Mouse (Mus musculus): Measurements from ENCODE around the gene Nox1. TPM values are rescaled to one million over a fixed set of nuclear protein-coding genes. Genes with fewer than 3 reads are reported as not detected.
"Not testable (repeated sequence)": the region's sequence is repeated elsewhere in the genome, so short reads cannot be mapped to it uniquely, and the experiment has no call there.

Gene Nox1
- 0.09 TPM in 1 of 2 replicates, not detected in the other for polyA plus RNA-seq (2015; fragmentation: Nextera tagmentation; extraction: Ambion mirVana)

GRCm38 (mm10) chrX:134221856-134222255, at the start of gene Nox1:
Gene Nox1 (minus strand): TSS chrX:134221956.
- no peaks in the 10 kb centered on the region for H3K27me3 ChIP-seq
- no peaks in the 10 kb centered on the region for H3K36me3 ChIP-seq
- 46% methylated on average over 4 of the region's 4 CpGs for WGBS
- no peaks in the 10 kb centered on the region for H3K9me3 ChIP-seq (replicated peaks)
- no peak for ATAC-seq (ENCODE audit: insufficient number of reproducible peaks, low FRiP score, low TSS enrichment, low read depth)
- H3K4me1 ChIP-seq = no peaks in the 10 kb centered on the region
- H3K27ac ChIP-seq (replicated peaks) = no peak within 1 kb of the TSS
- no peak within 1 kb of the TSS for H3K4me3 ChIP-seq (replicated peaks)
- no peak within 1 kb of the TSS for H3K4me2 ChIP-seq (replicated peaks)
- H3K9ac ChIP-seq = no peak within 1 kb of the TSS

GRCm38 (mm10) chrX:134262129-134262528, 40.4 kb upstream of the Nox1 start:
- no peaks in the 10 kb centered on the region for H3K27me3 ChIP-seq
- H3K27ac ChIP-seq (replicated peaks) = no peak overlapping the region
- ATAC-seq (ENCODE audit: insufficient number of reproducible peaks, low FRiP score, low TSS enrichment, low read depth) = no peak
- no peaks in the 10 kb centered on the region for H3K36me3 ChIP-seq
- H3K9me3 ChIP-seq (replicated peaks) = no peaks in the 10 kb centered on the region
- no peaks in the 10 kb centered on the region for H3K4me1 ChIP-seq
- no peak overlapping the region for H3K9ac ChIP-seq
- no peak overlapping the region for H3K4me2 ChIP-seq (replicated peaks)
- WGBS = 69% methylated on average over 11 of the region's 11 CpGs
- H3K4me3 ChIP-seq (replicated peaks) = no peak overlapping the region

- no peak for ATAC-seq (ENCODE audit: insufficient number of reproducible peaks, low FRiP score, low TSS enrichment, low read depth)
- WGBS = 45% methylated on average over 5 of the region's 5 CpGs
- no peaks in the 10 kb centered on the region for H3K36me3 ChIP-seq
- H3K9ac ChIP-seq = no peak overlapping the region
- no peaks in the 10 kb centered on the region for H3K27me3 ChIP-seq
- no peak overlapping the region for H3K4me3 ChIP-seq (replicated peaks)
- no peaks in the 10 kb centered on the region for H3K4me1 ChIP-seq
- no peak overlapping the region for H3K27ac ChIP-seq (replicated peaks)
- H3K9me3 ChIP-seq (replicated peaks) = no peaks in the 10 kb centered on the region
- no peak overlapping the region for H3K4me2 ChIP-seq (replicated peaks)
Measured at GRCm38 (mm10) chrX:134261191-134261590, 39.4 kb upstream of the Nox1 start.

GRCm38 (mm10) chrX:134248202-134248601, 26.4 kb upstream of the Nox1 start:
- Histone ChIP-seq H3K36me3 (no peaks in the 10 kb centered on the region), H3K27me3 (no peaks in the 10 kb centered on the region), H3K4me2 (replicated peaks) (no peak overlapping the region), H3K4me3 (replicated peaks) (no peak overlapping the region), H3K9ac (no peak overlapping the region), H3K9me3 (replicated peaks) (no peaks in the 10 kb centered on the region), H3K27ac (replicated peaks) (no peak overlapping the region), H3K4me1 (no peaks in the 10 kb centered on the region)
- ATAC-seq (ENCODE audit: insufficient number of reproducible peaks, low FRiP score, low TSS enrichment, low read depth) = no peak
- 49% methylated on average over 2 of the region's 2 CpGs for WGBS

GRCm38 (mm10) chrX:134245946-134246345, 24.2 kb upstream of the Nox1 start:
- Histone ChIP-seq H3K27me3 (no peaks in the 10 kb centered on the region), H3K4me2 (replicated peaks) (no peak overlapping the region), H3K9me3 (replicated peaks) (no peaks in the 10 kb centered on the region), H3K4me3 (replicated peaks) (no peak overlapping the region), H3K9ac (no peak overlapping the region), H3K4me1 (no peaks in the 10 kb centered on the region), H3K36me3 (no peaks in the 10 kb centered on the region), H3K27ac (replicated peaks) (no peak overlapping the region)
- WGBS = 84% methylated on average over 10 of the region's 10 CpGs
- no peak for ATAC-seq (ENCODE audit: insufficient number of reproducible peaks, low FRiP score, low TSS enrichment, low read depth)

GRCm38 (mm10) chrX:134238266-134238665, 16.5 kb upstream of the Nox1 start:
- 89% methylated on average over 10 of the region's 10 CpGs for WGBS
- H3K27ac ChIP-seq (replicated peaks) = no peak overlapping the region
- no peak overlapping the region for H3K9ac ChIP-seq
- no peak overlapping the region for H3K4me3 ChIP-seq (replicated peaks)
- no peaks in the 10 kb centered on the region for H3K4me1 ChIP-seq
- H3K4me2 ChIP-seq (replicated peaks) = no peak overlapping the region
- no peaks in the 10 kb centered on the region for H3K36me3 ChIP-seq
- H3K27me3 ChIP-seq = no peaks in the 10 kb centered on the region
- H3K9me3 ChIP-seq (replicated peaks) = no peaks in the 10 kb centered on the region
- no peak for ATAC-seq (ENCODE audit: insufficient number of reproducible peaks, low FRiP score, low TSS enrichment, low read depth)

- no peak for ATAC-seq (ENCODE audit: insufficient number of reproducible peaks, low FRiP score, low TSS enrichment, low read depth)
- Histone ChIP-seq H3K27ac (replicated peaks) (no peak overlapping the region), H3K4me2 (replicated peaks) (no peak overlapping the region), H3K4me3 (replicated peaks) (no peak overlapping the region), H3K4me1 (no peaks in the 10 kb centered on the region), H3K9ac (no peak overlapping the region), H3K36me3 (no peaks in the 10 kb centered on the region), H3K9me3 (replicated peaks) (no peaks in the 10 kb centered on the region), H3K27me3 (no peaks in the 10 kb centered on the region)
- WGBS = 100% methylated on average over 1 of the region's 1 CpGs
Measured at GRCm38 (mm10) chrX:134233048-134233447, 11.3 kb upstream of the Nox1 start.

- H3K9me3 ChIP-seq (replicated peaks) = no peaks in the 10 kb centered on the region
- H3K27ac ChIP-seq (replicated peaks) = no peak overlapping the region
- no peak overlapping the region for H3K4me2 ChIP-seq (replicated peaks)
- no peaks in the 10 kb centered on the region for H3K4me1 ChIP-seq
- no peaks in the 10 kb centered on the region for H3K36me3 ChIP-seq
- 61% methylated on average over 3 of the region's 3 CpGs for WGBS
- H3K4me3 ChIP-seq (replicated peaks) = no peak overlapping the region
- no peak for ATAC-seq (ENCODE audit: insufficient number of reproducible peaks, low FRiP score, low TSS enrichment, low read depth)
- H3K27me3 ChIP-seq = no peaks in the 10 kb centered on the region
- H3K9ac ChIP-seq = no peak overlapping the region
Measured at GRCm38 (mm10) chrX:134220618-134221017, 1.1 kb downstream of the Nox1 start.

GRCm38 (mm10) chrX:134218161-134218560, 3.6 kb downstream of the Nox1 start:
- Histone ChIP-seq H3K36me3 (no peaks in the 10 kb centered on the region), H3K9ac (no peak overlapping the region), H3K4me3 (replicated peaks) (no peak overlapping the region), H3K27me3 (no peaks in the 10 kb centered on the region), H3K4me1 (no peaks in the 10 kb centered on the region), H3K4me2 (replicated peaks) (no peak overlapping the region), H3K27ac (replicated peaks) (no peak overlapping the region), H3K9me3 (replicated peaks) (no peaks in the 10 kb centered on the region)
- WGBS = 65% methylated on average over 4 of the region's 4 CpGs
- no peak for ATAC-seq (ENCODE audit: insufficient number of reproducible peaks, low FRiP score, low TSS enrichment, low read depth)

GRCm38 (mm10) chrX:134211151-134211642, 10.6 kb downstream of the Nox1 start:
- 81% methylated on average over 7 of the region's 7 CpGs for WGBS

GRCm38 (mm10) chrX:134208491-134208890, 13.3 kb downstream of the Nox1 start:
- Histone ChIP-seq H3K4me2 (replicated peaks) (no peak overlapping the region), H3K27me3 (no peaks in the 10 kb centered on the region; the same call in 1 of the 2 replicates), H3K9ac (no peak overlapping the region), H3K4me1 (no peaks in the 10 kb centered on the region), H3K36me3 (no peaks in the 10 kb centered on the region), H3K9me3 (replicated peaks) (no peaks in the 10 kb centered on the region), H3K4me3 (replicated peaks) (no peak overlapping the region), H3K27ac (replicated peaks) (no peak overlapping the region)
- 68% methylated on average over 2 of the region's 2 CpGs for WGBS
- no peak for ATAC-seq (ENCODE audit: insufficient number of reproducible peaks, low FRiP score, low TSS enrichment, low read depth)

More at GRCm38 (mm10) chrX:134211151-134211642, 10.6 kb downstream of the Nox1 start:
- no peak overlapping the region for H3K9ac ChIP-seq
- H3K4me1 ChIP-seq = no peaks in the 10 kb centered on the region
- H3K36me3 ChIP-seq = no peaks in the 10 kb centered on the region
- no peaks in the 10 kb centered on the region; the same call in 1 of the 2 replicates for H3K27me3 ChIP-seq
- H3K9me3 ChIP-seq (replicated peaks) = no peaks in the 10 kb centered on the region
- no peak overlapping the region for H3K4me2 ChIP-seq (replicated peaks)
- no peak overlapping the region for H3K4me3 ChIP-seq (replicated peaks)
- no peak for ATAC-seq (ENCODE audit: insufficient number of reproducible peaks, low FRiP score, low TSS enrichment, low read depth)
- H3K27ac ChIP-seq (replicated peaks) = no peak overlapping the region

- not testable (repeated sequence) for H3K9ac ChIP-seq; H3K27me3 ChIP-seq; H3K27ac ChIP-seq (replicated peaks); H3K9me3 ChIP-seq (replicated peaks); ATAC-seq (ENCODE audit: insufficient number of reproducible peaks, low FRiP score, low TSS enrichment, low read depth); H3K4me2 ChIP-seq (replicated peaks); H3K4me1 ChIP-seq; H3K4me3 ChIP-seq (replicated peaks); H3K36me3 ChIP-seq
- 84% methylated on average over 9 of the region's 9 CpGs for WGBS
Measured at GRCm38 (mm10) chrX:134187201-134187600, 34.6 kb downstream of the Nox1 start, which contains the start of gene Arl13a. Gene Arl13a (plus strand): TSS chrX:134187501.
